Mouse (Mus musculus): ENCODE measurements around the gene Pigb. TPM values are rescaled to one million over a fixed set of nuclear protein-coding genes. Genes with fewer than 3 reads are reported as not detected.

Pigb gene
- 2.5 and 4.8 TPM in 2 replicates for polyA plus RNA-seq (2012; rRNA removed; ENCODE audit: low replicate concordance)

GRCm38 (mm10) chr9:73040080-73040479 lies at the start of gene Pigb:
Gene Pigb (minus strand): TSS chr9:73040378.

DNA sequence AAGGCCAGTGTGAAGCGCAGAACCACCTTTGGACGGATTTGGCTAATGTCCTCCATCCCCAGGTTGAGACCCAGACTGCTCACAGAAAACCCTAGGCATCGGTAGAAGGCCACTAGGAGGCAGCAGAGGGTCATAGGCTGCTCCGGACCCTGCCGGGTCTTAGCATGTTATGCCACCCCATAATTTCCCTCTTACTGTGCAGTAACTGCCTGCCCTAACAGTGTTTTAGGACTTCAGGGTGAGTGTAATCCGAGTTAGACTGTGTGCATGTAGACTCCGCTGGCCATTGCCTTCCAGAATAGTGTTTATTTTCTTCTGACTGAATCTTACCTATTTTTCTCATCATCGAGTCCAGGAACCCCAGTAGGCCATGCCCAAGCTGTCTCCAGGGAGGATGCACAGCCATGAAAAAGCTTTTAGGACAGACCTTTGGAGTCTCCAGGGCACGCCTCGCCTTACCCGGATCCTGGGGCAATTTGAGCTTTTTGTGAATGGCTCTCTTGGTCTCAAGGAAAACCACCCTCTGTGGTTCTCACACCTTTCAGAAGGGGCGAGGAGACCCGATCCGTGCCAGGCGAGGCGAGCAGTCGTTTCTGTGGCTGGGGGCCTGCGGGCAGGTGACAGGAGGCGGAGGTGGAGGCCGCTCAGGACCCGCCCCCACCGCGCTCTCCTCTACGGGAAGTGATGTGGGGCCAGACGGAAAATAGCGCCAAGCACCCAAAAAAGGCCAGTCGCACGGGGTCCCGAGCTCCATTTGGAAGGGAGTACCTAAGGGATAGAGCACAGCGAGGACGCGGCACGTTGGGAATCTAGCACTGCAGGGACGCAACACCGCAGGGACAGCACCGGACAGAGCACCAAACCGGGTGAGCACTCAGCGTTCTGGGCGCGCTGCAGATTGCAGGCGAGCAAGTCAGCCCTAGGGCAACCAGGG lies 4.2 kb upstream of the Pigb start, which contains the start of gene Rab27a:
Gene Rab27a (plus strand): TSS at position 709 of the 934 bp plus-strand sequence.

GRCm38 (mm10) chr9:72985250-72986220 lies 54.6 kb downstream of the Pigb start, which contains the start of the genes Ccpg1os and Ccpg1:
Gene Ccpg1os (minus strand): TSS chr9:72985382.
Gene Ccpg1 (plus strand): TSS chr9:72985429.

GRCm38 (mm10) chr9:72958521-72959450 lies 81.4 kb downstream of the Pigb start, which contains the start of the genes Dyx1c1 and Gm44503:
Gene Dyx1c1 (plus strand): TSS chr9:72958785.
Gene Gm44503 (plus strand): TSS chr9:72958852.

Other genes with a start within 250 kb of the Pigb start
- 0.01 and 0.06 TPM in 2 replicates for gene Prtg, start 233.5 kb downstream of the Pigb start, polyA plus RNA-seq (2012; rRNA removed; ENCODE audit: low replicate concordance)
- gene Pygo1, start 114.7 kb downstream of the Pigb start, polyA plus RNA-seq (2012; rRNA removed; ENCODE audit: low replicate concordance), result 0.07 and 0.08 TPM in 2 replicates
- not detected in 2 replicates for gene Dyx1c1, start 81.6 kb downstream of the Pigb start, polyA plus RNA-seq (2012; rRNA removed; ENCODE audit: low replicate concordance)
- gene Gm44503, start 81.5 kb downstream of the Pigb start, polyA plus RNA-seq (2012; rRNA removed; ENCODE audit: low replicate concordance), result not detected in 2 replicates
- 1.3 and 4.1 TPM in 2 replicates for gene Ccpg1os, start 55.0 kb downstream of the Pigb start, polyA plus RNA-seq (2012; rRNA removed; ENCODE audit: low replicate concordance)
- gene Ccpg1, start 54.9 kb downstream of the Pigb start, polyA plus RNA-seq (2012; rRNA removed; ENCODE audit: low replicate concordance), result 1.7 and 3.1 TPM in 2 replicates
- 2.4 and 6.2 TPM in 2 replicates for gene Rab27a, start 4.5 kb upstream of the Pigb start, polyA plus RNA-seq (2012; rRNA removed; ENCODE audit: low replicate concordance)
- gene Khdc3, start 61.5 kb upstream of the Pigb start, polyA plus RNA-seq (2012; rRNA removed; ENCODE audit: low replicate concordance), result 0.30 and 0.56 TPM in 2 replicates
- gene Gm20509, start 62.1 kb upstream of the Pigb start, polyA plus RNA-seq (2012; rRNA removed; ENCODE audit: low replicate concordance), result not detected in 2 replicates
- gene Rsl24d1, start 73.0 kb upstream of the Pigb start, polyA plus RNA-seq (2012; rRNA removed; ENCODE audit: low replicate concordance), result 2.7 and 2.9 TPM in 2 replicates

Data from duodenum, adult 2 months (tissue).